Mouse (Mus musculus): Measurements from ENCODE around the gene Abcb4.
"Not testable (repeated sequence)": the region's sequence is repeated elsewhere in the genome, so short reads cannot be mapped to it uniquely, and the experiment has no call there.

Abcb4 gene

DNA sequence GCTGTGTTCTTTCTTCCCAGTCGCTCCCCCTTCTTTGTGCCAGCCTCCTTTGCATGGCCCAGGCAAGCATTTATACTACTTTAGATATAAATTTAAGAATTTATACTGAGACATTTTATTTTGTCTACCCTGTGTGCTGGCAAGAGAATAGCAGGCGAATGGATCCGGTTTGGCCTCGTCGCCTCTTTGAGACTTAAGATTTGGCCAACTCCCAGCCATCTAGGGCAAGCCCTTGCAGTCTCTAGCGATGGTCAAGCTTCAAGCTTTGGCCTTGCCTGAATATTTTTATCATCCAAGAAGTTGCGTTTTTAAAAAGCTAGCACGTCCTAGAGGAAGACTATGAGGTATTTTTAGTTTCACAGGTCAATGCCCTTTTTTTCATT is 104.0 kb downstream of the Abcb4 start:
- DNase-seq (ENCODE audit: low read depth, low spot score), result no peak

DNA sequence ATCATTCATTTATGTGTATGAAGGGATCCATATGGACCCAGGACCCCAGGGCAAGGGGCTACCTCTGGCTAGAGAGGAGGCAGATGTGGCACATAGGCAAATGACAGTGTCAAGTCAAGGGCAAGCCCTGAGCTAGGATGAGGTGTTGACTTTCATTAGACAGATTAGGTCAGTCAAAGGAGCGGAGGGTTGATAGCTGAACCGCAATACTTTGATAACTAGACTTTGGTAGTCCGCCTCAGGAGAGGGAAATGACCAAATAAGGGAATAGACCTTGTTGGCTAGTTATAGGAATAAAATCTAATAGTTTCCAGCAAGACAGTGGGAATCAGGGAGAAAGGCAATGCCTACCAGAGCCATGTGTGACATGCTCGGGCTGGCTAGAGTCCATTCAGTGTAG is 105.6 kb downstream of the Abcb4 start:
- no peak for DNase-seq (ENCODE audit: low read depth, low spot score)

DNA sequence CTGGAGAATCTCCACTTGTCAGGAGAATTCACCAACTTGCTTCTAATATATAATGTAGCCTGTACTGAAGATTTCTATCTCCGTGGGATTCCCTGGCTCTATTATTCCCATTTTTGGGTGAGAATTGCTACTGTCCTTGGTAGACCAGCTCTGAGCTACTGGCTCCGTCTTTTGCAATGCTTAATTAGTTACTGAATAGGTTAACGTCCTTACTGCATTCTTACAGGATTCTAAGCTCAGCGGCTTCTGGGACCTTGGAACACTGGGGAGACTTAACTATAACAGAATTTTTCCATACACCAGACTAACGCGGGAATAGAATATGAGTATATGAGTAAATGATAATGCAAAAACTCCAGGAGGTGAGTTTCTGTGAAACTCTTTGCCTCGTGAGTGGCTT is 106.5 kb downstream of the Abcb4 start:
- not testable (repeated sequence) for DNase-seq (ENCODE audit: low read depth, low spot score)

DNA sequence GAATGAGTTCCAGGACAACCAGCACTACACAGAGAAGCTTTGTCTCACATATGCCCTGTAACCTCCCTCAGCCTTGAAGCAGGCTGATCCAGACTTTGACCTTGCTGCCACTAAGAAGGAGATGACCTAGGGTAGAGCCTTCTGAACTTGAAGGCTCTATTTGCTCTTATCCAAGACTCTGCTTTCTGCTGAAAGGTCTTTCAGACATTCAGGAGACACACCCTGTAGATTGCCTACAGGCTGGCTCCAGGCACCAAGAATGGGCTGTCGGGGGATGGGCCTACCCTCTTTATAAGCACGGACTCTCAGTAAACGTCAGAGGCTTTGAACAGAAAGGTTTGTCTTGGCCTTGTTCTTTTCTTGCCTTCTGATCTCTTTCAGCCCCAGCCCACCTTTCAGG is 113.1 kb downstream of the Abcb4 start:
- not testable (repeated sequence) for DNase-seq (ENCODE audit: low read depth, low spot score)

All from retina, postnatal 7 days (tissue).